Mouse (Mus musculus) small intestine, adult 2 months (tissue): Measurements from ENCODE around the gene Tpcn2. TPM values are rescaled to one million over a fixed set of nuclear protein-coding genes. Genes with fewer than 3 reads are reported as not detected.
A peak's percentile ranks its signal among the peaks of the same experiment; 100 is the strongest.

Source experiments
- H3K27ac ChIP-seq: fragments of 200-500 bp; 2 replicates; pipeline ENCODE4 v1.5.1; 2012; ENCODE audit warnings: low read depth, low read length, control low read depth, inconsistent platforms; ENCODE audit not compliant: insufficient read depth
- H3K27me3 ChIP-seq: fragments of 200-500 bp; 2 replicates; pipeline ENCODE4 v1.6.1; 2012; ENCODE audit warnings: mild to moderate bottlenecking, moderate library complexity, low read length, inconsistent platforms; ENCODE audit not compliant: control insufficient read depth, insufficient read depth
- H3K36me3 ChIP-seq: fragments of 200-500 bp; 2 replicates; pipeline ENCODE4 v1.6.1; 2012; ENCODE audit warnings: mild to moderate bottlenecking, low read length, control low read depth, inconsistent platforms; ENCODE audit not compliant: control insufficient read depth, insufficient read depth
- H3K4me1 ChIP-seq: fragments of 200-500 bp; 2 replicates; pipeline ENCODE4 v1.6.1; 2012; ENCODE audit warnings: low read length, inconsistent platforms, mixed read lengths; ENCODE audit not compliant: control insufficient read depth, insufficient read depth, insufficient read length
- H3K4me3 ChIP-seq: fragments of 200-500 bp; 2 replicates; pipeline ENCODE4 v1.5.1; 2012; ENCODE audit warnings: low read depth, mild to moderate bottlenecking, control low read depth, inconsistent platforms, low read length, moderate library complexity
- CTCF ChIP-seq: fragments of 200-500 bp; IDR thresholded peaks from 2 replicates; pipeline ENCODE4 v1.5.1; 2012; ENCODE audit warnings: low read depth, mild to moderate bottlenecking, control low read depth, inconsistent platforms, low read length, moderate library complexity, mixed read lengths; ENCODE audit not compliant: insufficient replicate concordance, insufficient read length; ENCODE audit errors: extremely low read depth
- POLR2A ChIP-seq: fragments of 200-500 bp; IDR thresholded peaks from 2 replicates; pipeline ENCODE4 v1.6.1; 2012; ENCODE audit warnings: low read depth, mild to moderate bottlenecking, control low read depth, inconsistent platforms, low read length, moderate library complexity
- WGBS: fragments of 180-500 bp; shearing (Covaris S2); methylation state at CpG from one replicate; pipeline ENCODE4 v1.1.7; 2018; 5-methylcytosine and 5-hydroxymethylcytosine counted together
- polyA plus RNA-seq: library from polyadenylated mRNA; depleted of rRNA; stranded (reverse); fragments of >200 nt; gene quantifications from 2 replicates; pipeline ENCODE4 v1.2.3, GENCODE M21; 2012

Gene Tpcn2
- polyA plus RNA-seq, 1 experiment: 8.5 TPM

- Histone ChIP-seq H3K4me3 (no peak overlapping the region), H3K36me3 (no peaks in the 10 kb centered on the region), H3K4me1 (peaks cover 2% of the 10 kb centered on the region; the same call in 1 of the 2 replicates), H3K27ac (no peak overlapping the region), H3K27me3 (no peaks in the 10 kb centered on the region)
- 93% methylated on average over 10 of the region's 10 CpGs for WGBS
- TF ChIP-seq CTCF (no peak), POLR2A (no peak)
Observed at GRCm38 (mm10) chr7:145307636-145308035, 23.8 kb upstream of the Tpcn2 start.

GRCm38 (mm10) chr7:145304153-145304552, 20.3 kb upstream of the Tpcn2 start:
- TF ChIP-seq POLR2A: no peak
- no peak for TF ChIP-seq CTCF
- no peak overlapping the region for H3K4me3 ChIP-seq
- H3K27me3 ChIP-seq: no peaks in the 10 kb centered on the region
- WGBS: 78% methylated on average over 2 of the region's 2 CpGs
- no peaks in the 10 kb centered on the region for H3K36me3 ChIP-seq
- H3K27ac ChIP-seq: no peak overlapping the region
- H3K4me1 ChIP-seq: peaks cover 3% of the 10 kb centered on the region; the same call in 1 of the 2 replicates

- Histone ChIP-seq H3K27ac (no peak overlapping the region), H3K36me3 (no peaks in the 10 kb centered on the region), H3K4me1 (peaks cover 3% of the 10 kb centered on the region; the same call in 1 of the 2 replicates), H3K27me3 (no peaks in the 10 kb centered on the region), H3K4me3 (peak overlapping the region; percentile 33; the same call in 1 of the 2 replicates)
- TF ChIP-seq CTCF: no peak
- TF ChIP-seq POLR2A: no peak
- WGBS: 27% methylated on average over 20 of the region's 20 CpGs
Observed at GRCm38 (mm10) chr7:145302488-145303285, 18.9 kb upstream of the Tpcn2 start.

- Histone ChIP-seq H3K36me3 (no peaks in the 10 kb centered on the region), H3K27ac (peak overlapping the region; percentile 89), H3K4me1 (peaks cover 3% of the 10 kb centered on the region; the same call in 1 of the 2 replicates), H3K27me3 (no peaks in the 10 kb centered on the region), H3K4me3 (peak overlapping the region; percentile 53)
- 75% methylated on average over 6 of the region's 6 CpGs for WGBS
- TF ChIP-seq CTCF (no peak), POLR2A (no peak)
Observed at GRCm38 (mm10) chr7:145301341-145302005, 17.7 kb upstream of the Tpcn2 start.

- H3K27ac ChIP-seq: peak overlapping the region; percentile 89
- H3K4me1 ChIP-seq: peaks cover 3% of the 10 kb centered on the region; the same call in 1 of the 2 replicates
- no peak for TF ChIP-seq POLR2A
- TF ChIP-seq CTCF: no peak
- no peaks in the 10 kb centered on the region for H3K36me3 ChIP-seq
- peak overlapping the region; percentile 53 for H3K4me3 ChIP-seq
- H3K27me3 ChIP-seq: no peaks in the 10 kb centered on the region
Observed at GRCm38 (mm10) chr7:145301008-145301340, 17.2 kb upstream of the Tpcn2 start.

GRCm38 (mm10) chr7:145300321-145301007, 16.7 kb upstream of the Tpcn2 start, which contains the start of gene Mrgprf:
Mrgprf (plus strand) TSS chr7:145300828.
- peak within 1 kb of the TSS; percentile 53 for H3K4me3 ChIP-seq
- WGBS: 52% methylated on average over 13 of the region's 13 CpGs
- H3K4me1 ChIP-seq: peaks cover 3% of the 10 kb centered on the region; the same call in 1 of the 2 replicates
- no peaks in the 10 kb centered on the region for H3K27me3 ChIP-seq
- no peaks in the 10 kb centered on the region for H3K36me3 ChIP-seq
- peak within 1 kb of the TSS; percentile 89 for H3K27ac ChIP-seq
- no peak for TF ChIP-seq POLR2A
- no peak for TF ChIP-seq CTCF
